In the genomic region with DNA sequence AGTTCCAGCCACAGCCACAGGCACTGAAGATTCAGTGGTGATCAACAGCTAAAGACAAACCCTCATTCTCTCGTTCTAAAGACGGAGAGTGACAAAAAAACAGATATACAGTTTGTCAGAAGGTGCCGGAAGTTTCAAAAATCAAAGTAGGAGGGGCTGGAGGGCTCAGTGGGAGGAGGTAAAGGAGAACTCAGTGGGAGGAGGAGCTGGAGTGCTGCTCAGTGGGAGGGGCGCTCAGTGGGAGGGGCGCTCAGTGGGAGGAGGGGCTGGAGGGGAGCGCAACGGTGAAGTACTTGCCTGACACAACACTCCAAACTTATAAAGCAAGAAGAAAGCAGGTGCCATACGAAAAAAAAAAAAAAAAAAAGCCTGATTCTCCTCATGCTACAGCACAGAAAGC, we compare ENCODE assay signal across 10 mouse cellular contexts. TPM values are rescaled to one million over a fixed set of nuclear protein-coding genes. Genes with fewer than 3 reads are reported as not detected.
DNase-seq lines count a peak whose midpoint lies in the region; ATAC-seq lines count a peak whose summit lies in the region.
"Had no signal": no experiment of that assay in that cellular context is flagged by ENCODE, and none has a peak within 500 bp of the region (broad histone marks: within the 10 kb centered on the region; RNA-seq: fewer than 3 reads in every experiment).

No protein-coding gene starts in this region.

- H3K36me3 ChIP-seq in kidney, embryonic 14.5 days (ENCODE audit: control insufficient read depth, insufficient read depth, low read length): no peaks in the 10 kb centered on the region
- H3K36me3 ChIP-seq in neural tube, embryonic 15.5 days: no peaks in the 10 kb centered on the region
- H3K36me3 ChIP-seq: midbrain, embryonic 15.5 days had no signal

- ATAC-seq in kidney, embryonic 14.5 days (ENCODE audit: low FRiP score, low TSS enrichment): no peak
- no peak for ATAC-seq in neural tube, embryonic 15.5 days (ENCODE audit: low FRiP score)
- ATAC-seq: hindbrain, embryonic 16.5 days; midbrain, embryonic 15.5 days had no signal

- no peaks in the 10 kb centered on the region for H3K27me3 ChIP-seq in kidney, embryonic 14.5 days (ENCODE audit: control insufficient read depth, insufficient read depth, low read length)
- no peaks in the 10 kb centered on the region for H3K27me3 ChIP-seq in neural tube, embryonic 15.5 days (replicated peaks)
- H3K27me3 ChIP-seq: midbrain, embryonic 15.5 days had no signal

- H3K4me3 ChIP-seq in kidney, embryonic 14.5 days (ENCODE audit: low read length): no peak overlapping the region
- no peak overlapping the region for H3K4me3 ChIP-seq in neural tube, embryonic 15.5 days (replicated peaks)
- H3K4me3 ChIP-seq: midbrain, embryonic 15.5 days had no signal

- no peaks in the 10 kb centered on the region for H3K9me3 ChIP-seq in kidney, embryonic 14.5 days (ENCODE audit: control insufficient read depth, low read length)
- H3K9me3 ChIP-seq in neural tube, embryonic 15.5 days (replicated peaks): no peaks in the 10 kb centered on the region
- H3K9me3 ChIP-seq: midbrain, embryonic 15.5 days had no signal

- peak; percentile 38 for DNase-seq in kidney, postnatal 10 days
- DNase-seq in c-Kit-positive CD71-positive TER-119-negative erythroid progenitor cells, embryonic 14.5 days (ENCODE audit: low read depth): peak; percentile 8
- DNase-seq in lung, postnatal 25 days (ENCODE audit: low spot score): peak; percentile 77
- peak; percentile 83 for DNase-seq in thymus, postnatal 25 days
- DNase-seq in embryo, embryonic 10.5 days (ENCODE audit: low spot score): no peak
- no peak for DNase-seq in cerebellum, adult 11-12 months

- 43% methylated on average over 8 of the region's 8 CpGs for WGBS in kidney, embryonic 14.5 days
- 48% methylated on average over 8 of the region's 8 CpGs for WGBS in neural tube, embryonic 15.5 days

- no peak overlapping the region for H3K27ac ChIP-seq in kidney, embryonic 14.5 days (ENCODE audit: low read depth, low read length)
- H3K27ac ChIP-seq in neural tube, embryonic 15.5 days (replicated peaks): no peak overlapping the region
- H3K27ac ChIP-seq: midbrain, embryonic 15.5 days had no signal

- no peak overlapping the region for H3K9ac ChIP-seq in kidney, embryonic 14.5 days (ENCODE audit: low read depth, low read length)
- no peak overlapping the region for H3K9ac ChIP-seq in neural tube, embryonic 15.5 days (replicated peaks)
- H3K9ac ChIP-seq: midbrain, embryonic 15.5 days had no signal

- peaks cover 7% of the 10 kb centered on the region; the same call in 1 of the 2 replicates for H3K4me1 ChIP-seq in kidney, embryonic 14.5 days (ENCODE audit: control insufficient read depth, insufficient read depth, low read length)
- 0 out of 2 replicates have a peak, but pooled peaks cover 3% of the 10 kb centered on the region for H3K4me1 ChIP-seq in neural tube, embryonic 15.5 days
- H3K4me1 ChIP-seq: midbrain, embryonic 15.5 days had no signal

- H3K4me2 ChIP-seq in kidney, embryonic 14.5 days (replicated peaks; ENCODE audit: low read depth, low read length): no peak overlapping the region
- H3K4me2 ChIP-seq in neural tube, embryonic 15.5 days: no peak overlapping the region
- H3K4me2 ChIP-seq: midbrain, embryonic 15.5 days had no signal

RNA-seq across cellular contexts. Expression of a gene that starts 28.7 kb away (rescaled TPM):
- 1.1 and 1.6 TPM in 2 replicates for polyA plus RNA-seq in kidney, embryonic 14.5 days (2014; fragmentation: Nextera tagmentation; extraction: Ambion mirVana)
- polyA plus RNA-seq in neural tube, embryonic 15.5 days (2015; fragmentation: Nextera tagmentation; extraction: Ambion mirVana): 3.2 and 6.3 TPM in 2 replicates

Comparison
In these comparisons a context has a peak if more than half of its experiments do, and no peak if none do; other contexts are left out.
1. DNase-seq: peak in kidney, postnatal 10 days (single experiment), c-Kit-positive CD71-positive TER-119-negative erythroid progenitor cells, embryonic 14.5 days (single experiment), lung, postnatal 25 days (single experiment) and thymus, postnatal 25 days (single experiment); none in embryo, embryonic 10.5 days (single experiment) and cerebellum, adult 11-12 months (single experiment).